Mouse (Mus musculus) brown adipose tissue, adult 24 weeks (tissue): ENCODE measurements around the gene Vmn1r128. TPM values are rescaled to one million over a fixed set of nuclear protein-coding genes. Genes with fewer than 3 reads are reported as not detected.
"Not testable (repeated sequence)": the region's sequence is repeated elsewhere in the genome, so short reads cannot be mapped to it uniquely, and the experiment has no call there.

Experiments used
- H3K27ac ChIP-seq: fragments of 200-500 bp; replicated peaks from 2 replicates; pipeline ENCODE4 v1.5.1; 2012; ENCODE audit warnings: low read depth, mild to moderate bottlenecking, low read length
- H3K4me1 ChIP-seq: fragments of 200-500 bp; 2 replicates; pipeline ENCODE4 v1.6.1; 2012; ENCODE audit warnings: low read length, mixed read lengths; ENCODE audit not compliant: control insufficient read depth, insufficient read depth, insufficient read length
- H3K4me3 ChIP-seq: fragments of 200-500 bp; 2 replicates; pipeline ENCODE4 v1.5.1; 2012; ENCODE audit warnings: low read depth, mild to moderate bottlenecking, low read length, moderate library complexity; ENCODE audit not compliant: insufficient read depth
- polyA plus RNA-seq: library from polyadenylated mRNA; stranded (reverse); fragments of >200 nt; gene quantifications from 2 replicates; pipeline ENCODE4 v1.2.4, GENCODE M21; 2012; ENCODE audit not compliant: missing spikeins, insufficient read depth, insufficient read length

Vmn1r128 gene
- polyA plus RNA-seq = not detected in 2 replicates

DNA sequence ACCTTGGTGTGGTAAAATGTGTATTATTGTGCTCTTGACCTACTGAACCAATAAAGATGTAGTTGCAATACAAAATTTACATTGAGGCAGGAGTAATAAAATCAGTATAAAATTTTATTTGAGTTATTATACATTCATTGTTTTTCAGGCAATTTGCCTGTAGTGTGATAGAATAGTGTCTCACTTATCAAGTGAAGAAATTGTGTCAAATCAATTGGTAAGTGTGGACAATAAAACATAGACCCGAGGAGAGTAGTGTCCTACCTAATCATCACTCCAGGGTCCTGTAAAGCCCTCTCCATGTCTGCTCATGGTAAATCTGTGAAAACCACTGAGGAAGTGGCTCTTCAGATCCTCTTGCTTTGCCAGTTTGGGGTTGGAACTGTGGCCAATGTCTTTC lies at the start of gene Vmn1r128:
TSS of gene Vmn1r128 (plus strand) at position 301 of the 400 bp plus-strand sequence.
- H3K4me1 ChIP-seq, H3K27ac ChIP-seq, H3K4me3 ChIP-seq: not testable (repeated sequence)

DNA sequence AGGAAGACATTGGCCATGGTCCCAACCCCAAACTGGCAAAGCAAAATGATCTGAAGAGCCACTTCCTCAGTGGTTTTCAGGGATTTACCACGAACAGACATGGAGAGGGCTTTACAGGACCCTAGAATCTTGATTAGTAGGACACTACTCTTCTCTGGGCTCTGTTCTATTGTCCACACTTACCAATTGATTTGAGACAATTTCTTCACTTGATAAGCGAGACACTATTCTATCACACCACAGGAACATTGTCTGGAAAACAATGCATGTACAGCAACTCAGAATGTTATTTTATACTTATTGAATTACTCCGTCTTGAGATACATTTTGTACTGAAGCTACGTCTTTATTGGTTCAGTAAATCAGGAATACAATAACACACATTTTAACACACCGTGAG lies 47.8 kb upstream of the Vmn1r128 start, which contains the start of gene Vmn1r126:
TSS of gene Vmn1r126 (minus strand) at position 101 of the 400 bp plus-strand sequence.
- H3K4me3 ChIP-seq, H3K27ac ChIP-seq, H3K4me1 ChIP-seq: not testable (repeated sequence)

DNA sequence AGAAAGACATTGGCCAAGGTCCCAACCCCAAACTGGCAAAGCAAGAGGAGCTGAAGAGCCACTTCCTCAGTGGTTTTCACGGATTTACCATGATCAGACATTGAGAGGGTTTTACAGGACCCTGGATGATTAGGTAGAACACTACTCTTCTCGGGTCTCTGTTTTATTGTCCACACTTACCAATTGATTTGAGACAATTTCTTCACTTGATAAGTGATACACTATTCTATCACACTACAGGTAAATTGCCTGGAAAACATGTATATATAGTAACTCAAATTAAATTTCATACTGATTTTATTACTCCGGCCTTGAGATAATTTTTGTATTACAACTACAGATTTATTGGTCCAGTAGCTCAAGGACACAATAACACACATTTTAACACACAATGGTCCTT lies 29.4 kb upstream of the Vmn1r128 start, which contains the start of gene Vmn1r127:
TSS of gene Vmn1r127 (minus strand) at position 101 of the 400 bp plus-strand sequence.
- not testable (repeated sequence) for H3K4me1 ChIP-seq, H3K27ac ChIP-seq

DNA sequence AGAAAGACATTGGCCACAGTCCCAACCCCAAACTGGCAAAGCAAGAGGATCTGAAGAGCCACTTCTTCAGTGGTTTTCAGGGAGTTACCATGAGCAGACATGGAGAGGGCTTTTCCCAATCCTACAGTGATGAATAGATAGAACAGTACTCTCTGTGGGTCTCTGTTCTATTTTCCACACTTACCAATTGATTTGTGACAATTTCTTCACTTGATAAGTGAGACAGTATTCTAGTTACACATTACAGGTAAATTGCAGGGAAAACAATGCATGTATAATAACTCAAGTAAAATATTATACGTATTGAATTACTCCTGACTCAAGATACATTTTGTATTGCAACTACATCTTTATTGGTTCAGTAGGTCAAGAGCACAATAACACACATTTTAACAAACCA lies 12.0 kb downstream of the Vmn1r128 start, which contains the start of gene Vmn1r129:
TSS of gene Vmn1r129 (minus strand) at position 101 of the 400 bp plus-strand sequence.
- H3K27ac ChIP-seq, H3K4me1 ChIP-seq, H3K4me3 ChIP-seq: not testable (repeated sequence)

More for the DNA sequence above, 29.4 kb upstream of the Vmn1r128 start, which contains the start of gene Vmn1r127:
- not testable (repeated sequence) for H3K4me3 ChIP-seq

Other genes with a start within 250 kb of the Vmn1r128 start
- gene Vmn1r122, start 215.2 kb upstream of the Vmn1r128 start, polyA plus RNA-seq = not detected in 2 replicates
- gene Vmn1r123, start 187.2 kb upstream of the Vmn1r128 start, polyA plus RNA-seq = not detected in 2 replicates
- gene Gm5157, start 158.9 kb upstream of the Vmn1r128 start, polyA plus RNA-seq = not detected in 2 replicates
- gene Vmn1r124, start 88.8 kb upstream of the Vmn1r128 start, polyA plus RNA-seq = not detected in 2 replicates
- gene Vmn1r125, start 77.2 kb upstream of the Vmn1r128 start, polyA plus RNA-seq = not detected in 2 replicates
- gene Vmn1r126, start 47.9 kb upstream of the Vmn1r128 start, polyA plus RNA-seq = not detected in 2 replicates
- not detected in 2 replicates for gene Vmn1r127, start 29.5 kb upstream of the Vmn1r128 start, polyA plus RNA-seq
- not detected in 2 replicates for gene Vmn1r129, start 11.9 kb downstream of the Vmn1r128 start, polyA plus RNA-seq
- not detected in 2 replicates for gene Gm6882, start 83.4 kb downstream of the Vmn1r128 start, polyA plus RNA-seq
- not detected in 2 replicates for gene Vmn1r130, start 162.4 kb downstream of the Vmn1r128 start, polyA plus RNA-seq
- gene Vmn1r131, start 196.7 kb downstream of the Vmn1r128 start, polyA plus RNA-seq = not detected in 2 replicates